Mouse (Mus musculus) testis, postnatal 14 days (tissue): ENCODE results near the gene C130060K24Rik.

ENCODE experiments used
- DNase-seq: peaks from one replicate; pipeline ENCODE4 v3.0.0; 2021; ENCODE audit warnings: low spot score

C130060K24Rik gene

GRCm38 (mm10) chr6:65380918-65381772 lies at the start of gene C130060K24Rik:
Gene C130060K24Rik, plus strand, starts transcription at chr6:65381105.
- peak; percentile 3 for DNase-seq

GRCm38 (mm10) chr6:65334246-65334645 lies 46.7 kb upstream of the C130060K24Rik start:
- no peak for DNase-seq

GRCm38 (mm10) chr6:65339391-65339790 lies 41.5 kb upstream of the C130060K24Rik start:
- DNase-seq, result no peak

GRCm38 (mm10) chr6:65341360-65341759 lies 39.5 kb upstream of the C130060K24Rik start:
- DNase-seq, result no peak

GRCm38 (mm10) chr6:65347736-65348135 lies 33.2 kb upstream of the C130060K24Rik start:
- no peak for DNase-seq

GRCm38 (mm10) chr6:65348255-65348654 lies 32.6 kb upstream of the C130060K24Rik start:
- DNase-seq, result no peak

GRCm38 (mm10) chr6:65351622-65352021 lies 29.3 kb upstream of the C130060K24Rik start:
- no peak for DNase-seq

- no peak for DNase-seq
These were observed 5.0 kb upstream of the C130060K24Rik start for GRCm38 (mm10) chr6:65375918-65376317.

GRCm38 (mm10) chr6:65421888-65422287 lies 41.0 kb downstream of the C130060K24Rik start:
- DNase-seq, result no peak

- DNase-seq, result no peak
These were observed 46.2 kb downstream of the C130060K24Rik start for GRCm38 (mm10) chr6:65427065-65427464.

- no peak for DNase-seq
These were observed 52.3 kb downstream of the C130060K24Rik start for GRCm38 (mm10) chr6:65433159-65433558.

GRCm38 (mm10) chr6:65453465-65453864 lies 72.6 kb downstream of the C130060K24Rik start:
- DNase-seq, result no peak

GRCm38 (mm10) chr6:65465294-65465693 lies 84.4 kb downstream of the C130060K24Rik start:
- no peak for DNase-seq

GRCm38 (mm10) chr6:65470320-65470719 lies 89.4 kb downstream of the C130060K24Rik start:
- DNase-seq, result no peak

GRCm38 (mm10) chr6:65472455-65472854 lies 91.5 kb downstream of the C130060K24Rik start:
- no peak for DNase-seq

- no peak for DNase-seq
These were observed 117.9 kb downstream of the C130060K24Rik start for GRCm38 (mm10) chr6:65498786-65499185.
